Mouse (Mus musculus) hindbrain, embryonic 10.5 days (tissue): ENCODE results near the gene 1700029I15Rik. TPM values are rescaled to one million over a fixed set of nuclear protein-coding genes. Genes with fewer than 3 reads are reported as not detected.
A peak's percentile ranks its signal among the peaks of the same experiment; 100 is the strongest.

Experiments
- DNase-seq: peaks from one replicate; pipeline ENCODE4 v3.0.0-alpha.2; 2017; ENCODE audit warnings: low spot score
- H3K27ac ChIP-seq: fragments of 300-500 bp; sonication (generic); 2 replicates; pipeline ENCODE4 v1.5.1; 2016; ENCODE audit warnings: mild to moderate bottlenecking, moderate library complexity
- H3K27me3 ChIP-seq: fragments of 300-500 bp; sonication (generic); 2 replicates; pipeline ENCODE4 v1.6.1; 2016; ENCODE audit warnings: mild to moderate bottlenecking; ENCODE audit not compliant: poor library complexity, insufficient read depth, severe bottlenecking
- H3K36me3 ChIP-seq: fragments of 300-500 bp; sonication (generic); 2 replicates; pipeline ENCODE4 v1.6.1; 2016; ENCODE audit warnings: mild to moderate bottlenecking, moderate library complexity
- H3K4me1 ChIP-seq: fragments of 300-500 bp; sonication (generic); replicated peaks from 2 replicates; pipeline ENCODE4 v1.6.1; 2016; ENCODE audit warnings: mild to moderate bottlenecking
- H3K4me3 ChIP-seq: fragments of 300-500 bp; sonication (generic); 2 replicates; pipeline ENCODE4 v1.5.1; 2016; ENCODE audit warnings: mild to moderate bottlenecking, moderate library complexity
- H3K9me3 ChIP-seq: fragments of 300-500 bp; sonication (generic); 2 replicates; pipeline ENCODE4 v1.6.1; 2016; ENCODE audit warnings: mild to moderate bottlenecking, moderate library complexity
- WGBS: fragments of 180-500 bp; shearing (Covaris S2); methylation state at CpG from one replicate; pipeline ENCODE4 v1.1.7; 2016; 5-methylcytosine and 5-hydroxymethylcytosine counted together
- polyA plus RNA-seq: library from polyadenylated mRNA; unstranded; fragments of >200 nt; fragmentation: Nextera tagmentation; extraction: Ambion mirVana; gene quantifications from 2 replicates; pipeline ENCODE4 v1.2.1, GENCODE M21; 2016

1700029I15Rik gene
- polyA plus RNA-seq, 1 experiment from 2014 or later: 4.3 TPM

GRCm38 (mm10) chr2:92403776-92404319 is 21.5 kb downstream of the 1700029I15Rik start:
- 90% methylated on average over 5 of the region's 5 CpGs for WGBS

GRCm38 (mm10) chr2:92404737-92405136 is 22.4 kb downstream of the 1700029I15Rik start:
- H3K9me3 ChIP-seq: no peaks in the 10 kb centered on the region
- H3K27me3 ChIP-seq: peaks cover 6% of the 10 kb centered on the region; the same call in 1 of the 2 replicates
- DNase-seq: no peak
- no peak overlapping the region for H3K27ac ChIP-seq
- H3K4me3 ChIP-seq: no peak overlapping the region
- H3K36me3 ChIP-seq: peaks cover 60% of the 10 kb centered on the region
- peaks cover 53% of the 10 kb centered on the region for H3K4me1 ChIP-seq
- WGBS: 84% methylated on average over 6 of the region's 6 CpGs

More at GRCm38 (mm10) chr2:92403776-92404319, 21.5 kb downstream of the 1700029I15Rik start:
- Histone ChIP-seq H3K4me1 (peaks cover 62% of the 10 kb centered on the region), H3K36me3 (peaks cover 51% of the 10 kb centered on the region), H3K27ac (no peak overlapping the region), H3K4me3 (no peak overlapping the region), H3K9me3 (no peaks in the 10 kb centered on the region), H3K27me3 (peaks cover 6% of the 10 kb centered on the region; the same call in 1 of the 2 replicates)
- no peak for DNase-seq

- peaks cover 1% of the 10 kb centered on the region; the same call in 1 of the 2 replicates for H3K27me3 ChIP-seq
- no peak for DNase-seq
- no peak overlapping the region for H3K4me3 ChIP-seq
- no peaks in the 10 kb centered on the region for H3K9me3 ChIP-seq
- H3K27ac ChIP-seq: 0 out of 2 replicates have a peak overlapping the region, but pooled peaks have one; percentile 50
- peaks cover 43% of the 10 kb centered on the region for H3K4me1 ChIP-seq
- peaks cover 70% of the 10 kb centered on the region for H3K36me3 ChIP-seq
- 87% methylated on average over 7 of the region's 7 CpGs for WGBS
These were observed 23.3 kb downstream of the 1700029I15Rik start for GRCm38 (mm10) chr2:92405687-92406086.

GRCm38 (mm10) chr2:92408309-92409045 is 26.1 kb downstream of the 1700029I15Rik start:
- Histone ChIP-seq H3K4me3 (no peak overlapping the region), H3K27ac (no peak overlapping the region), H3K9me3 (no peaks in the 10 kb centered on the region), H3K4me1 (peaks cover 18% of the 10 kb centered on the region), H3K36me3 (peaks cover 98% of the 10 kb centered on the region), H3K27me3 (no peaks in the 10 kb centered on the region)
- WGBS: 93% methylated on average over 18 of the region's 18 CpGs
- no peak for DNase-seq

- H3K27ac ChIP-seq: no peak overlapping the region
- no peaks in the 10 kb centered on the region for H3K4me1 ChIP-seq
- peaks cover 98% of the 10 kb centered on the region for H3K36me3 ChIP-seq
- H3K4me3 ChIP-seq: no peak overlapping the region
- WGBS: 93% methylated on average over 10 of the region's 10 CpGs
- no peaks in the 10 kb centered on the region for H3K9me3 ChIP-seq
- no peaks in the 10 kb centered on the region for H3K27me3 ChIP-seq
- DNase-seq: no peak
These were observed 29.4 kb downstream of the 1700029I15Rik start for GRCm38 (mm10) chr2:92411705-92412104.

- H3K36me3 ChIP-seq: peaks cover 94% of the 10 kb centered on the region
- peaks cover 45% of the 10 kb centered on the region for H3K4me1 ChIP-seq
- WGBS: 93% methylated on average over 7 of the region's 7 CpGs
- H3K9me3 ChIP-seq: no peaks in the 10 kb centered on the region
- H3K4me3 ChIP-seq: no peak overlapping the region
- no peaks in the 10 kb centered on the region for H3K27me3 ChIP-seq
- DNase-seq: no peak
- H3K27ac ChIP-seq: no peak overlapping the region
These were observed 39.5 kb downstream of the 1700029I15Rik start for GRCm38 (mm10) chr2:92421723-92422387.

- WGBS: 83% methylated on average over 10 of the region's 10 CpGs
- Histone ChIP-seq H3K27me3 (no peaks in the 10 kb centered on the region), H3K4me1 (peaks cover 51% of the 10 kb centered on the region), H3K27ac (peak overlapping the region; percentile 88; the same call in 1 of the 2 replicates), H3K4me3 (no peak overlapping the region), H3K36me3 (peaks cover 87% of the 10 kb centered on the region), H3K9me3 (no peaks in the 10 kb centered on the region)
- no peak for DNase-seq
These were observed 40.2 kb downstream of the 1700029I15Rik start for GRCm38 (mm10) chr2:92422388-92423135.

GRCm38 (mm10) chr2:92423156-92423555 is 40.8 kb downstream of the 1700029I15Rik start:
- 92% methylated on average over 9 of the region's 9 CpGs for WGBS
- peaks cover 81% of the 10 kb centered on the region for H3K36me3 ChIP-seq
- no peaks in the 10 kb centered on the region for H3K27me3 ChIP-seq
- H3K9me3 ChIP-seq: no peaks in the 10 kb centered on the region
- H3K4me3 ChIP-seq: no peak overlapping the region
- DNase-seq: no peak
- peaks cover 57% of the 10 kb centered on the region for H3K4me1 ChIP-seq
- H3K27ac ChIP-seq: peak overlapping the region; percentile 88

- Histone ChIP-seq H3K9me3 (no peaks in the 10 kb centered on the region), H3K27ac (peak overlapping the region; percentile 88), H3K4me3 (0 out of 2 replicates have a peak overlapping the region, but pooled peaks have one; percentile 7), H3K4me1 (peaks cover 64% of the 10 kb centered on the region), H3K36me3 (peaks cover 74% of the 10 kb centered on the region), H3K27me3 (no peaks in the 10 kb centered on the region)
- DNase-seq: no peak
- WGBS: 75% methylated on average over 9 of the region's 9 CpGs
These were observed 41.5 kb downstream of the 1700029I15Rik start for GRCm38 (mm10) chr2:92423702-92424461.

GRCm38 (mm10) chr2:92424462-92425308 is 42.3 kb downstream of the 1700029I15Rik start:
- 54% methylated on average over 9 of the region's 9 CpGs for WGBS
- Histone ChIP-seq H3K4me1 (peaks cover 72% of the 10 kb centered on the region), H3K36me3 (peaks cover 66% of the 10 kb centered on the region)

GRCm38 (mm10) chr2:92425366-92425765 is 43.0 kb downstream of the 1700029I15Rik start:
- peaks cover 77% of the 10 kb centered on the region for H3K4me1 ChIP-seq
- H3K4me3 ChIP-seq: 0 out of 2 replicates have a peak overlapping the region, but pooled peaks have one; percentile 7
- H3K9me3 ChIP-seq: no peaks in the 10 kb centered on the region
- H3K27me3 ChIP-seq: no peaks in the 10 kb centered on the region
- no peak for DNase-seq
- peaks cover 59% of the 10 kb centered on the region for H3K36me3 ChIP-seq
- H3K27ac ChIP-seq: peak overlapping the region; percentile 88
- WGBS: 82% methylated on average over 4 of the region's 4 CpGs

More at GRCm38 (mm10) chr2:92424462-92425308, 42.3 kb downstream of the 1700029I15Rik start:
- H3K4me3 ChIP-seq: 0 out of 2 replicates have a peak overlapping the region, but pooled peaks have one; percentile 7
- H3K27me3 ChIP-seq: no peaks in the 10 kb centered on the region
- peak; percentile 54 for DNase-seq
- peak overlapping the region; percentile 88 for H3K27ac ChIP-seq
- H3K9me3 ChIP-seq: no peaks in the 10 kb centered on the region
